Mouse (Mus musculus) stomach, embryonic 15.5 days (tissue): Measurements from ENCODE around the gene Pom121l2. TPM values are rescaled to one million over a fixed set of nuclear protein-coding genes. Genes with fewer than 3 reads are reported as not detected.

Source experiments
- ATAC-seq: fragments of 200-750 bp; cut with Nextera tagmentation; 2 replicates; pipeline ENCODE4 v1.8.0; 2017; ENCODE audit warnings: low read depth, moderate number of reproducible peaks, moderate TSS enrichment; ENCODE audit not compliant: insufficient read depth, low FRiP score
- H3K27ac ChIP-seq: fragments of 300-500 bp; sonication (generic); 2 replicates; pipeline ENCODE4 v1.5.1; 2015; ENCODE audit warnings: mild to moderate bottlenecking, inconsistent platforms
- H3K27me3 ChIP-seq: fragments of 300-500 bp; sonication (generic); replicated peaks from 2 replicates; pipeline ENCODE4 v1.6.1; 2015; ENCODE audit warnings: inconsistent platforms
- H3K36me3 ChIP-seq: fragments of 300-500 bp; sonication (generic); 2 replicates; pipeline ENCODE4 v1.6.1; 2015; ENCODE audit warnings: inconsistent platforms
- H3K4me1 ChIP-seq: fragments of 300-500 bp; sonication (generic); 2 replicates; pipeline ENCODE4 v1.6.1; 2015; ENCODE audit warnings: inconsistent platforms
- H3K4me2 ChIP-seq: fragments of 300-500 bp; sonication (generic); 2 replicates; pipeline ENCODE4 v1.6.1; 2015; ENCODE audit warnings: mild to moderate bottlenecking, inconsistent platforms
- H3K4me3 ChIP-seq: fragments of 300-500 bp; sonication (generic); replicated peaks from 2 replicates; pipeline ENCODE4 v1.5.1; 2015; ENCODE audit warnings: inconsistent platforms
- H3K9ac ChIP-seq: fragments of 300-500 bp; sonication (generic); 2 replicates; pipeline ENCODE4 v1.6.1; 2015; ENCODE audit warnings: inconsistent platforms
- H3K9me3 ChIP-seq: fragments of 300-500 bp; sonication (generic); 2 replicates; pipeline ENCODE4 v1.6.1; 2016; ENCODE audit warnings: inconsistent platforms
- WGBS: fragments of 180-500 bp; shearing (Covaris S2); methylation state at CpG from one replicate; pipeline ENCODE4 v1.1.7; 2015; 5-methylcytosine and 5-hydroxymethylcytosine counted together
- microRNA-seq: library from miRNA; unstranded; fragments of <30 nt; microRNA quantifications from one replicate; pipeline ENCODE4, GENCODE M21; 2016
- polyA plus RNA-seq: library from polyadenylated mRNA; unstranded; fragments of >200 nt; fragmentation: Nextera tagmentation; extraction: Ambion mirVana; gene quantifications from 2 replicates; pipeline ENCODE4 v1.2.1, GENCODE M21; 2015

The Pom121l2 gene
- polyA plus RNA-seq, 1 experiment from 2014 or later = 0.12 TPM

DNA sequence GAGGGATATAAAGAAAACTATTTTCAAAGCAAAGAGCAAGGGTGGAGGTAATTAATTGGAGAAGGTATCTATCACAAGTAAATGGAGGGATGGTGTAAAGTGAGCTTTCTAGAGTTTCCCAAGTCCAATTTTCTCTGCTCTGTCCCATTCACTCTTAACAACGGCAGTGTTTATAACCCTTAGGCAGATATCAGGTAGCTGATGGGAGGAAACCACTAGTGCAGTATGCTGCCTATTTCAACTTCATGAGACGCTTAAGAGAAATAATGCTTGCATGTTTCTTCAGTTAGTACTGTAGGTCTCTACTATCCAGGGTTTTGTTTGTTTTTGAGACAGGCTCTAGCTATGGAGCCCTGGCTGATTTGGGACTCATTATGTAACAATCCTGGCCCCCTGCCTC, 56.4 kb downstream of the Pom121l2 start:
- no peaks in the 10 kb centered on the region for H3K27me3 ChIP-seq
- no peak overlapping the region for H3K4me2 ChIP-seq
- no peak for ATAC-seq
- peaks cover 15% of the 10 kb centered on the region for H3K4me1 ChIP-seq
- no peaks in the 10 kb centered on the region for H3K9me3 ChIP-seq
- H3K4me3 ChIP-seq = no peak overlapping the region
- H3K36me3 ChIP-seq = no peaks in the 10 kb centered on the region
- 62% methylated on average over 2 of the region's 2 CpGs for WGBS
- H3K27ac ChIP-seq = peak overlapping the region; percentile 88
- H3K9ac ChIP-seq = no peak overlapping the region

Small RNA genes lying within 50 kb of the gene (microRNA-seq; reads per million reads assigned to microRNA genes)
- gene Gm44390 = not detected

Other genes starting within 250 kb of the Pom121l2 start
- gene Hist1h4j, start 246.1 kb upstream of the Pom121l2 start, polyA plus RNA-seq = 2.9 and 3.6 TPM in 2 replicates
- 2.4 and 3.2 TPM in 2 replicates for gene Hist1h4k, start 230.7 kb upstream of the Pom121l2 start, polyA plus RNA-seq
- gene Hist1h2ak, start 227.4 kb upstream of the Pom121l2 start, polyA plus RNA-seq = 28.6 and 40.6 TPM in 2 replicates
- 3.3 and 6.0 TPM in 2 replicates for gene Hist1h2bn, start 227.1 kb upstream of the Pom121l2 start, polyA plus RNA-seq
- 25.3 and 26.3 TPM in 2 replicates for gene Hist1h1b, start 200.6 kb upstream of the Pom121l2 start, polyA plus RNA-seq
- 109 and 120 TPM in 2 replicates for gene Hist1h3i, start 197.8 kb upstream of the Pom121l2 start, polyA plus RNA-seq
- gene Hist1h2an, start 194.0 kb upstream of the Pom121l2 start, polyA plus RNA-seq = 9.6 and 16.6 TPM in 2 replicates
- 1.4 and 2.1 TPM in 2 replicates for gene Hist1h2bp, start 193.7 kb upstream of the Pom121l2 start, polyA plus RNA-seq
- gene Hist1h2bq, start 171.0 kb upstream of the Pom121l2 start, polyA plus RNA-seq = 17.3 and 17.7 TPM in 2 replicates
- gene Hist1h2ao, start 170.7 kb upstream of the Pom121l2 start, polyA plus RNA-seq = 1.7 TPM in 1 of 2 replicates, not detected in the other
- gene Hist1h4m, start 169.4 kb upstream of the Pom121l2 start, polyA plus RNA-seq = 0.68 TPM in 1 of 2 replicates, not detected in the other
- 14.0 and 15.4 TPM in 2 replicates for gene Hist1h4n, start 149.0 kb upstream of the Pom121l2 start, polyA plus RNA-seq
- gene Hist1h2ap, start 147.7 kb upstream of the Pom121l2 start, polyA plus RNA-seq = 2,912 and 3,763 TPM in 2 replicates
- gene Hist1h2br, start 147.5 kb upstream of the Pom121l2 start, polyA plus RNA-seq = 19.8 and 19.9 TPM in 2 replicates
- 7.8 and 8.5 TPM in 2 replicates for gene Zfp184, start 36.1 kb upstream of the Pom121l2 start, polyA plus RNA-seq
- 0.94 and 1.5 TPM in 2 replicates for gene Prss16, start 28.5 kb downstream of the Pom121l2 start, polyA plus RNA-seq
- 4.9 and 13.3 TPM in 2 replicates for gene Hist1h2ah, start 54.4 kb downstream of the Pom121l2 start, polyA plus RNA-seq
- gene Hist1h2bk, start 54.7 kb downstream of the Pom121l2 start, polyA plus RNA-seq = 4.6 and 5.5 TPM in 2 replicates
- 19.1 and 19.3 TPM in 2 replicates for gene Hist1h4i, start 60.2 kb downstream of the Pom121l2 start, polyA plus RNA-seq
- gene Hist1h2ag, start 61.8 kb downstream of the Pom121l2 start, polyA plus RNA-seq = 36.1 and 42.9 TPM in 2 replicates
- 7.8 and 8.5 TPM in 2 replicates for gene Hist1h2bj, start 62.0 kb downstream of the Pom121l2 start, polyA plus RNA-seq
- not detected in 2 replicates for gene Vmn1r188, start 103.2 kb downstream of the Pom121l2 start, polyA plus RNA-seq
- gene Vmn1r189, start 124.6 kb downstream of the Pom121l2 start, polyA plus RNA-seq = not detected in 2 replicates
- gene Vmn1r191, start 202.8 kb downstream of the Pom121l2 start, polyA plus RNA-seq = not detected in 2 replicates
- gene Vmn1r192, start 209.9 kb downstream of the Pom121l2 start, polyA plus RNA-seq = not detected in 2 replicates
- not detected in 2 replicates for gene Vmn1r193, start 242.0 kb downstream of the Pom121l2 start, polyA plus RNA-seq